Mouse (Mus musculus): ENCODE results near the gene Slc4a7.
"Not testable (repeated sequence)": the region's sequence is repeated elsewhere in the genome, so short reads cannot be mapped to it uniquely, and the experiment has no call there.

Gene Slc4a7

GRCm38 (mm10) chr14:14800810-14801209 lies 98.7 kb downstream of the Slc4a7 start:
- DNase-seq, result no peak

DNA sequence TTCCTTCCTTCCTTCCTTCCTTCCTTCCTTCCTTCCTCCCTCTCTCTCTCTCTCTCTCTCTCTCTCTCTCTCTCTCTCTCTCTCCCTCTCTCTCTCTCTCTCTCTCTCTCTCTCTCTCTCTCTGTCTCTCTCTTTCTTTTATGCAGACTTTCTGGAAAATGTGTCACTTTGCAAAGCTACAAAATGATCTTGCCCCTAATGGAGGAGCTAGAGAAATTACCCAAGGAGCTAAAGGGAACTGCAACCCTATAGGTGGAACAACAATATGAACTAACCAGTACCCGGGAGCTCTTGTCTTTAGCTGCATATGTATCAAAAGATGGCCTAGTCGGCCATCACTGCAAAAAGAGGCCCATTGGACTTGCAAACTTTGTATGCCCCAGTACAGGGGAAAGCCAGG lies 101.0 kb downstream of the Slc4a7 start, which contains the start of gene Nek10:
Gene Nek10, plus strand, starts transcription at position 301 of the 400 bp plus-strand sequence.
- DNase-seq, result not testable (repeated sequence)

- no peak for DNase-seq
Measured at GRCm38 (mm10) chr14:14803921-14804517, 101.9 kb downstream of the Slc4a7 start.

DNA sequence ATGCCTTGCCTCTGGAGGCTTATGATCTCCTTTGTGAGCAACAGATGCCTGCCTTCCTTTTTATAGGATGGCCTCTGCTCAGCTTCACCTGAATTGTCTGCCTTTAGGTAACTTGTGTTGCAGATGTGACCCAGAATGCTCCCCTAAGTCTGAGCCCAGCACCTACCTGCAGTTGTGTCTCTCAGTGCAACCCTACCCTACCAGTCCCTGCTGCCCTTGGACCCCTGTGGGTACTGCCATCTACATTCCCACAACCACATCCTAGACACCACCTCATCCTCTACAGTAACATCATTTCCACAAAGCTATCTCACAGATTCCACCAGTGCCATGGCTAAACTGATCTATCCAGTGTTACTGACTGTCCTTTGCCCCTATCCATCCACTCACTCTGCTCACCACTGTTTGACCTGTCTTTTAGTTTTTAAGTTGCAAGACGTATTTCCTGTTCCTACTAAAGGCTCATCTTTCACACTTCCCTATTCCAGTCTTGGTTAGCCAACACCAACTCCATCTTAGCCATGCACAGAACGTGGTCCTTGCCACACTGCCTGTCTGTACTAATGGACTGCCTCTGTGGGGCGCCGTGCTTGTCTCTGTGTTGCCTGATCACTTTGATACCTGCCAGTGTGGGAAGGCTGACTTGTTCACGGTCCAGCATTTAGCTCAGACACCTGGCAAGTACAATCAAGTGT lies 102.6 kb downstream of the Slc4a7 start:
- DNase-seq, result no peak

GRCm38 (mm10) chr14:14832520-14833240 lies 130.6 kb downstream of the Slc4a7 start:
- no peak for DNase-seq

DNA sequence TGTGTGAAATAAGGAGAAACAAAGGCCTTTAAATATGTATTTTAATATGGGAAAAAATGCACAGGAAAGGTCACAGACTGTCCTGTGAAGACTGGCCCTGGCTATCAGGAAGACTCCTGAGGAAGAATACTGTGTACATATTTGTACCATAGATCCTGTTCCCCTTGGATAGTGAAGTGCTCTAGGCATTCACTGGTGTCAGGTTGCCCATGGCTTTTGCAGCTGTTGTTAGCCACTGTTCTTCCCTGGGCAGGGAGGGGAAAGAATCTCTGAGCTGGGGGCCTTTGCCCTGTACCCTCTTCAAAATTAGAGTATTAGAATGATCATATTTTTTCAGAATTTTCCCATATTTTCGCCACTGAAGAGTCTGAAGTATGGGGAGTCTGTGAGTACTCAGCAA lies 131.4 kb downstream of the Slc4a7 start:
- DNase-seq, result no peak

DNA sequence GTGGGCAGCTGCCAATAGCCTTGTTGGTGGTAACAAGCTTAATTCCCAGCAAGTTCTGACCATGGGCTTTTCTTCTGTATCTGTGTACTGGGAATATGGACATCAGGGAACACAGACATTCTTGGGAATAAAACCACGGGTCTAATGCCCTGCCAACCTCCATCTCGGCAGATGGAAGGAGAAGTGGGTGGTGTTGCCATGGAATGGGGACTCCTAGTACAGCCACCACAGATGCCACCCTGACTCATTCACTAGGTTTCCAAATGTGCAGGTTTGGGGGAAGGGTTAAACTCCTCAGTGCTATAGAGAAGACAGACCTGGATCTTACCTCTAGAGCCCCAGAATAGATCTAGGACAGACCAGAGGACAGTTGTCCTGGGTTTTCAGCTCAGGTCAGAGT lies 132.2 kb downstream of the Slc4a7 start:
- DNase-seq, result no peak

DNA sequence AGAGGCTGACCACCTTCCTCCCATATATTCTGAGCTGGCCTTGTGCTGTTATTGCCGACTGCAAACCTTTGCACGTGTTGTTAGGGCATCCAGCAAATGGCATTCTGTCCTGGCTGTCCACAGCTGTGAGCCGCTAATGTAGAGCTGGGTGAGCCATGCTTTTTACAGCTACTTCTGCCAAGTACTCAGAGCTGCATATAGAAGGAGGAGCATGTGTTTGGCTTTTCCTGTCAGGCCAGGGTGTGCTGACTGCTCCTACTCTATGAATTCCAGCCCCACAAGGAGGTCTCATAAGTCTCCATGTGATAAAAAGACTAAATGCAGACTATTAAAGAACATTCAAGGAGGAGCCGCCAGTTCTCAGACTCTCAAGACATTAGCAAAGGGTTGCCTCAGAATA lies 135.5 kb downstream of the Slc4a7 start:
- DNase-seq, result no peak

GRCm38 (mm10) chr14:14838109-14838508 lies 136.0 kb downstream of the Slc4a7 start:
- no peak for DNase-seq

DNA sequence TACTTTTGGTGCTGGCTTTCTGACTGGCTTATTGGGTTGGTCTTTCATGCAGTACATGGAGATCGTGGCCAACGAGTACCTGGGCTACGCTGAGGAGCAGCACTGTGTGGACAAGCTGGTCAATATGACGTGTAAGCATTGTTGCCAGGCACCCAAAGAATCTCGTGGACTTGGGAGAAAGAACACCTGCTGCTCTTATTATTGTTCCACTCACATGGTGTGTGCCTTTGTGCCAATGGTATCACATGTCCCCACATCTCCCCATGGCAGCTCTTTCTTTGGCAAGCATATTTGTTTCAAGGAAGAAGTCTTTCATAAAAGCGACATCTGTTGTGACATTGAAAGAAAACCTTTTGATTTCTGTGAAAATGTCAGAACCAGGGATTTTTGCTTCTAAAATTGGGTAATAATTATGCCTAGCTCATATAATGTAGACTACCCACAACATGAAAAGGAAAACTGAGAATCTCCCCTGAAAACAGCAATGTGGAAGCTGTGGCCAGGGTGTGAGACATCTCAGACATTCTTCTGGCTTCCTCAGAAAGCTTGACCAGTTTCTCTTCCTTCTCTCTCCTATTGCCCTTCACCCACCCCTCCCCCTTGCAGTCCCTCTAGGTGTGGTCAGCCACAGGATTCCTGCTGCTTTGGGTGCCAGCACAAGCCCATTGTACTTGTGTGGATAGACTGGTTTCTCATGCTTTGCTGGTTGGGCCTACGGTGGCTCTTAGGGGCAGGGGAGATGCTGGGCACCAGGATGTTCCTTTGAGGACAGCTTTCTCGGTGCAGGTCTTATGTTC lies 140.9 kb downstream of the Slc4a7 start:
- DNase-seq, result no peak

All from thymus, postnatal 25 days (tissue).